Mouse (Mus musculus): ENCODE results near the gene Gjc1. TPM values are rescaled to one million over a fixed set of nuclear protein-coding genes. Genes with fewer than 3 reads are reported as not detected.

The Gjc1 gene
- polyA plus RNA-seq, 1 experiment from 2014 or later, result 33.9 TPM

DNA sequence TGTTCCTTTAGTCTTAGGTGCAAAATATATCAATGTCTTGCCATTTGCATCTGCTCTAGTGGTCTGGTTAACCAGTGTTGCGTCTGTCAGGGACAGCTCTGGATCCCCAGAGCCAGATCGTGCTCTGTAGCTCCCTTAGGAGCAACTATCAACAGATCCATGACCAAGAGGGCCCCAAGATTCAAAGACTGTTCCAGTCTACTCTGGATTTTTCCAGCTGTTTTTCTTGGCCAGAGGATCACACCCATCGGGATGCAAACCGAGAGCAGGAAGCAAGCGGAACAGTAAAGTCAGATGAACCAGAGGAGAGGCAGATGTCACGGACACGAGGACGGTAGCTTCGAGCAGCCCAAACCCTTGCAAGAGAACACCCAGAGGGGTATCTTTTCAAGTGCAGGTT, 16.6 kb upstream of the Gjc1 start:
- DNase-seq (ENCODE audit: low read depth, low spot score) (no peak), ATAC-seq (no peak)
- no peak for TF ChIP-seq CTCF (IDR thresholded peaks at IDR 0.05)
- no peaks in the 10 kb centered on the region for H3K27me3 ChIP-seq
- in situ Hi-C loops (cut with MboI; ENCODE audit: low pct_unique_long_range_greater_than_20kb), result no loop called here
- ChIA-PET CTCF (interaction anchor here (1.4 kb wide), 1 partner anchor 61 kb away, joined by 3 read pairs; no protein-coding TSS in a partner anchor), POLR2A (no interaction called here)

- no peak for TF ChIP-seq CTCF (IDR thresholded peaks at IDR 0.05)
- in situ Hi-C loops (cut with MboI; ENCODE audit: low pct_unique_long_range_greater_than_20kb), result no loop called here
- ATAC-seq (no peak), DNase-seq (ENCODE audit: low read depth, low spot score) (no peak)
- ChIA-PET CTCF (no interaction called here), POLR2A (no interaction called here)
- H3K27me3 ChIP-seq, result no peaks in the 10 kb centered on the region
Observed at GRCm38 (mm10) chr11:102835549-102835948, 16.0 kb upstream of the Gjc1 start, which contains the start of gene Higd1b. Higd1b (plus strand) TSS chr11:102835849.

DNA sequence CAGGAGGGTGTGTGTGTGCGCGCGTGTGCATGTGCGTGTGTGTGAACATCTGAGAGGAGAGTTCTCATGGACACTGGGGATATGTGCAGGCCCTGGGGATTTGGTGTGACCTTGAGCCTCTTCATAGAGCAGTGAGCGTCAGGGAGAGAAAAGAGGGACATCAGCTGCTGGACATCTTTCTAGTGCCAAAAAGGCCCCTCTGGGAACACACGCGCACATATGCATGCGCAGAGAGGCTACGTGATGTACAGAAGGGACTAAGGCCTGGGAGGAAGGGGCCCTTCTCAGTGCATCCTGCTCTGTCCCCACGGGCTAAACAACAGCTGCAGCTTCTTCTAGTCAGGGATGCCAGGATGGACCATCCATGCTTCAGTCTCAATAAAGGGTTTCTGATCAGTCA, 14.7 kb upstream of the Gjc1 start:
- POLR2A ChIA-PET, result interaction anchor here (1.1 kb wide), 1 partner anchor 94 kb away, joined by 3 read pairs; no protein-coding TSS in a partner anchor
- no peaks in the 10 kb centered on the region for H3K27me3 ChIP-seq
- ATAC-seq (no peak), DNase-seq (ENCODE audit: low read depth, low spot score) (no peak)
- CTCF ChIA-PET, result no interaction called here
- no peak for TF ChIP-seq CTCF (IDR thresholded peaks at IDR 0.05)
- in situ Hi-C loops (cut with MboI; ENCODE audit: low pct_unique_long_range_greater_than_20kb), result no loop called here

GRCm38 (mm10) chr11:102832700-102833297, 13.3 kb upstream of the Gjc1 start:
- no peak for ATAC-seq
- POLR2A ChIA-PET, result interaction anchor here (1.1 kb wide), 1 partner anchor 93 kb away, joined by 3 read pairs; no protein-coding TSS in a partner anchor
- H3K27me3 ChIP-seq, result no peaks in the 10 kb centered on the region
- in situ Hi-C loops (cut with MboI; ENCODE audit: low pct_unique_long_range_greater_than_20kb), result no loop called here
- TF ChIP-seq CTCF (IDR thresholded peaks at IDR 0.05), result no peak
- CTCF ChIA-PET, result no interaction called here
- DNase-seq (ENCODE audit: low read depth, low spot score), result no peak

GRCm38 (mm10) chr11:102830276-102830675, 10.8 kb upstream of the Gjc1 start:
- no peak for TF ChIP-seq CTCF (IDR thresholded peaks at IDR 0.05)
- ATAC-seq (no peak), DNase-seq (ENCODE audit: low read depth, low spot score) (no peak)
- H3K27me3 ChIP-seq, result peaks cover 9% of the 10 kb centered on the region
- ChIA-PET CTCF (interaction anchor here (1.2 kb wide), 1 partner anchor 56 kb away, joined by 3 read pairs; no protein-coding TSS in a partner anchor), POLR2A (no interaction called here)
- in situ Hi-C loops (cut with MboI; ENCODE audit: low pct_unique_long_range_greater_than_20kb), result no loop called here

DNA sequence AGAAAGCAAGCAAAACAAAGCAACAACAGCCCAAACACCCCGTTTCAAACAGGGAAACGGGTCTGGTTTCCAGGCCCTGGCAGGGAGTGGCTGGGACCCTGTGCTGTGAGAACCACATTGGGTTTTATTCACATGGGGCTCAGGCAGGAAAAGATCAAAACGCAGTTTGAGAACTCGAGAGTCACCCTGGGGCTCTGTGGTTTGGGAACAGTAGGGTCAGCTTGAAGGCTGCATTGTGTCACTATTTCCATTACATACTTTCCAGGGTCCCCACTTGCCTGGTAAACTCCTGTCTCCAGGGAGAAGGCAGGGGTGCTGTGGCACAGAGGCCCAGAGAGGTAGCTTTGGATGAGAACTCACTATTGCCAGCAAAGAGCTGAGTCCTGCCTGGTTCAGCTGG, 7.6 kb upstream of the Gjc1 start:
- TF ChIP-seq CTCF (IDR thresholded peaks at IDR 0.05), result no peak
- POLR2A ChIA-PET, result interaction anchor here (1.4 kb wide), 1 partner anchor 53 kb away, joined by 4 read pairs; no protein-coding TSS in a partner anchor
- peaks cover 10% of the 10 kb centered on the region for H3K27me3 ChIP-seq
- ATAC-seq, result no peak
- no peak for DNase-seq (ENCODE audit: low read depth, low spot score)
- in situ Hi-C loops (cut with MboI; ENCODE audit: low pct_unique_long_range_greater_than_20kb), result no loop called here
- CTCF ChIA-PET, result interaction anchor here (1.5 to 1.8 kb wide), 2 partner anchors 16 to 24 kb away, joined by 3 to 4 read pairs; no protein-coding TSS in a partner anchor

DNA sequence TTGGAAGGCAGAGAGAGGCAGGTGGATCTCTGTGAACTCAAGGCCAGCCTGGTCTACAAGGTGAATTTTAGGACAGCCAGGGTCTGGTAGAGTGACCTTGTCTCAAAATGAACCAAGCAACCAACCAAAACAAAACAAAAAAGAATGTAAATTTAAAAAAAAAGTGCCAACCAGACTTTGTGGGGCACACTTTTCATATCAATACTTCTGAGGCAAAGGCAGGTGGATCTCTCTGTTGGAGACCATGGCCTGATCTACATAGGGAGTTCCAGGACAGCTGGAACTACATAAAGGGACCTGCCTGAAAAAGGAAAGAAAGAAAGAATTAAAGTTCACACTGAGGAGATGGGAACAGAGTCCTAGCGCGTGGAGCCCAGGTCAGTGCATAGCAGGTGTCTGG, 7.0 kb upstream of the Gjc1 start:
- peaks cover 10% of the 10 kb centered on the region for H3K27me3 ChIP-seq
- in situ Hi-C loops (cut with MboI; ENCODE audit: low pct_unique_long_range_greater_than_20kb), result no loop called here
- ChIA-PET CTCF (interaction anchor here (1.5 to 1.8 kb wide), 2 partner anchors 15 to 25 kb away, joined by 3 to 4 read pairs; no protein-coding TSS in a partner anchor), POLR2A (interaction anchor here (1.4 kb wide), 1 partner anchor 52 kb away, joined by 4 read pairs; no protein-coding TSS in a partner anchor)
- no peak for TF ChIP-seq CTCF (IDR thresholded peaks at IDR 0.05)
- ATAC-seq, result no peak
- no peak for DNase-seq (ENCODE audit: low read depth, low spot score)

- POLR2A ChIA-PET, result no interaction called here
- in situ Hi-C loops (cut with MboI; ENCODE audit: low pct_unique_long_range_greater_than_20kb), result loop anchor here (5.0 kb wide), 1 partner anchor 44 kb away; no protein-coding TSS in a partner anchor
- H3K27me3 ChIP-seq, result peaks cover 6% of the 10 kb centered on the region
- ATAC-seq, result no peak
- no peak for TF ChIP-seq CTCF (IDR thresholded peaks at IDR 0.05)
- no peak for DNase-seq (ENCODE audit: low read depth, low spot score)
- CTCF ChIA-PET, result interaction anchor here (1.5 kb wide), 1 partner anchor 11 kb away, joined by 3 read pairs; no protein-coding TSS in a partner anchor
Observed at GRCm38 (mm10) chr11:102821231-102821630, 1.7 kb upstream of the Gjc1 start.

DNA sequence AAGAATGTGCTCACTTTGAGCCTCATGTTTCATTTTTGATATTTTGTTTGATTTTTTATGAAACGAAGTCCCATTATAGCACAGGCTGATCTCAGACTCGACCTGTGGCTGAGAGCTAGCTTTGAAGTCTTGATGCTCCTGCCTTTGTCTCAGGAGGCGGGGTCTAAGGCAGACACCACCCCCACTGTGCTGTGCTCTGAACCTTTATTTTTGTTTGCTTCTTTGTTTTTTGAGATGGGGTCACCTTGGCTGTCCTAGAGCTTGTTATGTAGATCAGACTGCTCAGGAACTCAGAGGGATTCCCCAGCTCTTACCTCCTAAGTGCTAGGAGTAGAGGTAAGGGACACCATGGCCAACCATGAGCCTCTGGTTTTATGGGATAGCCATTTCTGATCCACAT, 932 bp upstream of the Gjc1 start:
- in situ Hi-C loops (cut with MboI; ENCODE audit: low pct_unique_long_range_greater_than_20kb), result loop anchor here (5.0 kb wide), 1 partner anchor 43 kb away; no protein-coding TSS in a partner anchor
- ChIA-PET POLR2A (no interaction called here), CTCF (interaction anchor here (1.3 kb wide), 1 partner anchor 16 kb away, joined by 3 read pairs; no protein-coding TSS in a partner anchor)
- peaks cover 2% of the 10 kb centered on the region for H3K27me3 ChIP-seq
- ATAC-seq, result no peak
- DNase-seq (ENCODE audit: low read depth, low spot score), result no peak
- TF ChIP-seq CTCF (IDR thresholded peaks at IDR 0.05), result no peak

DNA sequence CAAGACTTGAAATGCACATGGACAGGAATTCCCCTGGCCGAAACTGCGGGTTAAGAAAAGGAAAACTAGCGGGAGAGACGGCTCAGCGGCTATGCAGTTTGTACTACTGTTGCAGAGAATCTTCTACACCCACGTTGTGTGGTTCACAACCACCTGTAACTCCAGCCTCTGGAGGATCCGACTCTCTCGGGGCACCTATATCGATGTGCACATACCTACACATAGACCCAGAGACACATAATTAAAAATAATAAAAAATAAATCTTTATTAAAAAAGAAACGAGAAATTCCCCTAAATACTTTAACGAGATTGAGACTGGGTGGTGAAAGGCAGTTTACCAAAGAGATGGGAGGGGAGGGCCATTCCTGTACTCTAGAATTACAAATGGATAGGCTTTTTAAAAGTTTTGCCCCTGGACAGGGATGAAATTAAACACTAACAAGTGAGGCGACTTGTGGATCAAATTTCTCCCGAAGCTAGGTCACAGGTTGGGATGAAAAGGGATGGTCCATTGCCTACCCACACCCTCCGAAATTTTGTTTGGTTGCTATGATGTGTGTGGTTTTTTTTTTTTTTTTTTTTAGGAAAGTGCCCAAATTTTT, 384 bp upstream of the Gjc1 start:
- no peaks in the 10 kb centered on the region for H3K27me3 ChIP-seq
- DNase-seq (ENCODE audit: low read depth, low spot score) (no peak), ATAC-seq (no peak)
- in situ Hi-C loops (cut with MboI; ENCODE audit: low pct_unique_long_range_greater_than_20kb), result loop anchor here (5.0 kb wide), 1 partner anchor 43 kb away; no protein-coding TSS in a partner anchor
- TF ChIP-seq CTCF (IDR thresholded peaks at IDR 0.05), result peak; percentile 13
- POLR2A ChIA-PET, result interaction anchor here (0.9 kb wide), 1 partner anchor 58 kb away, joined by 3 read pairs; no protein-coding TSS in a partner anchor
- CTCF ChIA-PET, result interaction anchor here (1.3 kb wide), 1 partner anchor 15 kb away, joined by 3 read pairs; no protein-coding TSS in a partner anchor

Data from Patski (cell line).